In genomic region chr7:39896918-39897317, GRCm38 (mm10) we compare ENCODE assay signal across 21 mouse cellular contexts.
DNase-seq lines count a peak whose midpoint lies in the region; ATAC-seq and TF ChIP-seq lines count a peak whose summit lies in the region.
"Had no signal": no experiment of that assay in that cellular context is flagged by ENCODE, and none has a peak within 500 bp of the region (broad histone marks: within the 10 kb centered on the region; RNA-seq: fewer than 3 reads in every experiment).

No protein-coding gene starts in this region.

- intact Hi-C loops in left cerebral cortex, postnatal 25 days (cut with DNase I) = loop anchor here (5.0 kb wide), 1 partner anchor 305 kb away; no protein-coding TSS in a partner anchor
- intact Hi-C loops in left cerebral cortex, postnatal 10 days (cut with DNase I) = no loop called here

- H3K4me3 ChIP-seq in kidney, adult 2 months (ENCODE audit: insufficient read depth, low read depth, low read length) = no peak overlapping the region
- H3K4me3 ChIP-seq: embryonic facial prominence, embryonic 12.5 days; forebrain, embryonic 15.5 days; heart, embryonic 13.5 days; hindbrain, embryonic 15.5 days had no signal

- 78% methylated on average over 2 of the region's 2 CpGs for WGBS in kidney, adult 2 months

- no peak for TF ChIP-seq CTCF in kidney, adult 2 months (conservative IDR thresholded peaks at IDR 0.05; ENCODE audit: insufficient read depth, insufficient read length, low read depth, low read length)

- no peaks in the 10 kb centered on the region for H3K27me3 ChIP-seq in kidney, adult 2 months (replicated peaks; ENCODE audit: control insufficient read depth, insufficient read depth, low read length)
- H3K27me3 ChIP-seq: embryonic facial prominence, embryonic 12.5 days; forebrain, embryonic 15.5 days; heart, embryonic 13.5 days; hindbrain, embryonic 15.5 days had no signal

- DNase-seq in frontal cortex, postnatal 14 days (ENCODE audit: low spot score in 2 of 2) = no peak
- DNase-seq in layer of hippocampus, adult 9-11 months = peak; percentile 3
- no peak for DNase-seq in layer of hippocampus, postnatal 10 days (ENCODE audit: low spot score in 2 of 2)
- peak; percentile 6 to 60 for DNase-seq in left cerebral cortex, postnatal 25 days (ENCODE audit: low spot score in 2 of 2)
- no peak for DNase-seq in left cerebral cortex, postnatal 10 days (ENCODE audit: extremely low spot score in 1 of 2, low spot score in 2 of 2)
- peak; percentile 1 for DNase-seq in retina, embryonic 14.5 days (ENCODE audit: low spot score)
- DNase-seq in kidney, adult 2 months = no peak
- DNase-seq: adrenal gland, postnatal 10 days; B cell, adult 2 months; cerebellum, adult 11-12 months; cerebellum, adult 9-10 months; cerebellum, postnatal 25 days; gastrocnemius, postnatal 25 days; heart, postnatal 36 days had no signal

- peak; percentile 75 for ATAC-seq in frontal cortex, adult (ENCODE audit: low TSS enrichment)
- ATAC-seq: CD4-positive, CD25-positive, alpha-beta regulatory T cell, adult 4 months; forebrain, embryonic 15.5 days had no signal

- no peaks in the 10 kb centered on the region for H3K36me3 ChIP-seq in kidney, adult 2 months (ENCODE audit: control insufficient read depth, insufficient read depth, low read length)
- H3K36me3 ChIP-seq: embryonic facial prominence, embryonic 12.5 days; forebrain, embryonic 15.5 days; G1E; heart, embryonic 13.5 days; hindbrain, embryonic 15.5 days had no signal

- TF ChIP-seq POLR2A in kidney, adult 2 months (IDR thresholded peaks at IDR 0.05; ENCODE audit: low read depth, low read length) = no peak

- no peaks in the 10 kb centered on the region for H3K4me1 ChIP-seq in kidney, adult 2 months (ENCODE audit: control insufficient read depth, insufficient read depth, low read length)
- H3K4me1 ChIP-seq: embryonic facial prominence, embryonic 12.5 days; heart, embryonic 13.5 days had no signal

- no peak overlapping the region for H3K27ac ChIP-seq in kidney, adult 2 months (ENCODE audit: insufficient read depth, low read depth, low read length)
- H3K27ac ChIP-seq: embryonic facial prominence, embryonic 12.5 days; forebrain, embryonic 15.5 days; heart, embryonic 13.5 days; hindbrain, embryonic 15.5 days had no signal

Comparison
In these comparisons a context has a peak if more than half of its experiments do, and no peak if none do; other contexts are left out.
1. DNase-seq: peak in layer of hippocampus, adult 9-11 months (single experiment), left cerebral cortex, postnatal 25 days (2 of 2) and retina, embryonic 14.5 days (single experiment); none in frontal cortex, postnatal 14 days (0 of 2), layer of hippocampus, postnatal 10 days (0 of 2), left cerebral cortex, postnatal 10 days (0 of 2) and kidney, adult 2 months (single experiment).